Mouse (Mus musculus): ENCODE data around the gene Lcp2. TPM values are rescaled to one million over a fixed set of nuclear protein-coding genes. Genes with fewer than 3 reads are reported as not detected.

The Lcp2 gene
- polyA plus RNA-seq, 1 experiment from 2014 or later = 2.0 TPM

DNA sequence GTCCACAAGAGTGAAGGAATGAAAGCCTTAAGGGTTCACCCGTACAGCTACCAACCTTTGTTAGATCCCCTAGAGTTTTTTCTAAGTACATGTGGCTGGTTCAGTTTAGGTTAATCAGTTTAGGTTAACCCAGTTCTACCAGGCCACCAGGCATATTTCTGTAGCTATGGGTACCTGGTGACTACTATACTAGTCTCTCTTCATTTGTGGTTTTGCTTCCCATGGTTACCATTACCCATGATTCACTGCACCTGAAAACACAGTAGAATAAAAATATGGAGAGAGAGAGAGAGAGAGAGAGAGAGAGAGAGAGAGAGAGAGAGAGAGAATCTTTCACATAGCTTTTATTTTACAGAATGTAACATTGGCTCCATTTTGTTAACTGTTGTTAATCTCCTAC is 10.0 kb downstream of the Lcp2 start:
- H3K4me1 ChIP-seq (replicated peaks; ENCODE audit: control insufficient read depth, insufficient read depth, low read length) = no peaks in the 10 kb centered on the region
- no peak overlapping the region for H3K4me3 ChIP-seq (replicated peaks; ENCODE audit: low read length)
- no peaks in the 10 kb centered on the region for H3K9me3 ChIP-seq (ENCODE audit: control insufficient read depth, low read length)
- H3K27ac ChIP-seq = no peak overlapping the region
- no peak overlapping the region for H3K9ac ChIP-seq
- DNase-seq (ENCODE audit: low spot score) = no peak
- no peak overlapping the region for H3K4me2 ChIP-seq (replicated peaks)
- no peaks in the 10 kb centered on the region for H3K36me3 ChIP-seq (replicated peaks; ENCODE audit: control insufficient read depth, insufficient read depth)
- no peak for ATAC-seq (ENCODE audit: low FRiP score)
- H3K27me3 ChIP-seq (ENCODE audit: control insufficient read depth, insufficient read depth, low read length) = no peaks in the 10 kb centered on the region
- 94% methylated on average over 1 of the region's 1 CpGs for WGBS

DNA sequence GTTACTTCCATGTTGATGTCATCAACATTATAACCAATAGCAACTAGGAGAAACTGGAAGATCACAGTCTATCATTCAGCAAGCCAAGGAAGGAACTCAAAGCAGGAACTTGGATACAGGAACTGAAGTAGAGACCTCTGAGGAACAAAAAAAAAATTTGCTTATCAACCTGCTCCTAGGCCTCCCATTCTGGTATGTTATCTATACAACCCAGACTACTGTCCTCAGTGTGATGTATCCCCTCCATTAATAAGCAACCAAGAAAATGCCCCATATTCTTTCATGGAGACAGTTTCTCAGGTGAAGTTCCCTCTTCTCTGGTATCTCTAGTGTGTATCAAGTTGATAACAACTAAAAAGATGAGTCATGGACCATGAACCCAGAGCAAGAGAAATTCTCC is 11.6 kb downstream of the Lcp2 start:
- H3K9me3 ChIP-seq (ENCODE audit: control insufficient read depth, low read length) = no peaks in the 10 kb centered on the region
- no peak for ATAC-seq (ENCODE audit: low FRiP score)
- no peak overlapping the region for H3K9ac ChIP-seq
- no peak for DNase-seq (ENCODE audit: low spot score)
- no peak overlapping the region for H3K4me3 ChIP-seq (replicated peaks; ENCODE audit: low read length)
- no peak overlapping the region for H3K4me2 ChIP-seq (replicated peaks)
- H3K4me1 ChIP-seq (replicated peaks; ENCODE audit: control insufficient read depth, insufficient read depth, low read length) = no peaks in the 10 kb centered on the region
- H3K27me3 ChIP-seq (ENCODE audit: control insufficient read depth, insufficient read depth, low read length) = no peaks in the 10 kb centered on the region
- no peaks in the 10 kb centered on the region for H3K36me3 ChIP-seq (replicated peaks; ENCODE audit: control insufficient read depth, insufficient read depth)
- no peak overlapping the region for H3K27ac ChIP-seq

DNA sequence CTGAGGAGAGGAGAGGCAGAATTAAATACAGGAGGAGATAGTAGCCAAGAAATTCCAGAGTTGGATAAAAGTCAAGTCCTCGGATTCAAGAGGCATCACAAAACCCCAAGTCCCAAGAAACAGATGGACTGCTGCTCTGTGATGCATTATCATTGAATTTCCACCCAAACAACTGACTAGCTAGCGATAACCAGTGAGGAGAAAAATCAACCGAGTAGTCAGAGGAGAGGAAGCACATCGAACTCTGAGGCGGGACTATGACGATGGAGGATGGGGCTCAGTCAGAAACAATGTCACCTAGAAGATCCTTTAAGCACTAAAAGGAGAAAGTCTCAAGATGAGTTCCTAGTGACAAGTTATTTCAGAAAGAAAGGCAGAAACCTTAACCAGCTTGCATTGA is 12.2 kb downstream of the Lcp2 start:
- WGBS = 92% methylated on average over 6 of the region's 6 CpGs
- Histone ChIP-seq H3K27me3 (ENCODE audit: control insufficient read depth, insufficient read depth, low read length) (no peaks in the 10 kb centered on the region), H3K9me3 (ENCODE audit: control insufficient read depth, low read length) (no peaks in the 10 kb centered on the region), H3K27ac (no peak overlapping the region), H3K4me3 (replicated peaks; ENCODE audit: low read length) (no peak overlapping the region), H3K4me1 (replicated peaks; ENCODE audit: control insufficient read depth, insufficient read depth, low read length) (no peaks in the 10 kb centered on the region), H3K9ac (no peak overlapping the region), H3K4me2 (replicated peaks) (no peak overlapping the region), H3K36me3 (replicated peaks; ENCODE audit: control insufficient read depth, insufficient read depth) (no peaks in the 10 kb centered on the region)
- DNase-seq (ENCODE audit: low spot score) = no peak
- ATAC-seq (ENCODE audit: low FRiP score) = no peak

DNA sequence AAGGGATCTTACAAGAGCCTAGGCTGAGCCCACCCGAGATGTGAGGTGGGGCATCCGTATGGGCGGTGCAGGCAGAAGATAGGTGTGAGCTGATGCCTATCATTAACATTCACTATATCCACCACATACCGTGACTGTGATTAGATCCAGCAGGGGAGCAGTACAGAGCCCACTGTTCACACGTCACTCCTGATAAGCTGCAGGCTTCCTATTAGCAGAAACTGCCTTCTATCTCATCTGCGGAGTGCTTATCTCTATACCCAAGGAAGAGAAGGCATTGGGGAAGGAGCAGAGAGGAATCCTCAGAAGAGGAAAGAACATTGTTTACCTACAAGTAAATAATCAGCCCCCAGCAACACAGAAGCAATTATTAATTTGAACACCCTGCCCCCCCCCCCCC is 15.0 kb downstream of the Lcp2 start:
- Histone ChIP-seq H3K9me3 (ENCODE audit: control insufficient read depth, low read length) (no peaks in the 10 kb centered on the region), H3K27ac (no peak overlapping the region), H3K4me2 (replicated peaks) (no peak overlapping the region), H3K9ac (no peak overlapping the region), H3K27me3 (ENCODE audit: control insufficient read depth, insufficient read depth, low read length) (no peaks in the 10 kb centered on the region), H3K4me3 (replicated peaks; ENCODE audit: low read length) (no peak overlapping the region), H3K36me3 (replicated peaks; ENCODE audit: control insufficient read depth, insufficient read depth) (no peaks in the 10 kb centered on the region), H3K4me1 (replicated peaks; ENCODE audit: control insufficient read depth, insufficient read depth, low read length) (no peaks in the 10 kb centered on the region)
- WGBS = 70% methylated on average over 6 of the region's 6 CpGs
- no peak for DNase-seq (ENCODE audit: low spot score)
- ATAC-seq (ENCODE audit: low FRiP score) = peak; percentile 57; the same call in 1 of the 2 replicates

DNA sequence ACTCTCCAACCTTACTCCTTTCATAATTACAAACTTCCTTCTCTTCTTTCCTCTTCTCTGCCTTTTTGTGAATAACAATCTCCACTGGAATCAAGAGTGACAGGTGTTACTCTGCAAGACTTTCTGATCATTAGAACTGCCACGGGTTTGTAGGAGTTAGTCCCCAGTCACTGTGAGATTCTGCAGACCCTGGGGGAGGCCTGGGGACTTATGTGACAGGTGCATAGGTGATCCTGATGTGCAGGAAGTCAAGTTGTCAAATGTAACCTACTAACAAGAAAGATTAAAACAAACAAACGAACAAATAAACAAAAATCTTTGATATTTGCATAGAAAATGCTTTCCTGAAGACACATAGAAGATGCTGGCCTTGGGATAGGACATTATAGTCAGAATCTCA is 16.5 kb downstream of the Lcp2 start:
- 67% methylated on average over 2 of the region's 2 CpGs for WGBS
- H3K4me3 ChIP-seq (replicated peaks; ENCODE audit: low read length) = no peak overlapping the region
- H3K36me3 ChIP-seq (replicated peaks; ENCODE audit: control insufficient read depth, insufficient read depth) = no peaks in the 10 kb centered on the region
- H3K4me1 ChIP-seq (replicated peaks; ENCODE audit: control insufficient read depth, insufficient read depth, low read length) = no peaks in the 10 kb centered on the region
- H3K27me3 ChIP-seq (ENCODE audit: control insufficient read depth, insufficient read depth, low read length) = no peaks in the 10 kb centered on the region
- ATAC-seq (ENCODE audit: low FRiP score) (no peak), DNase-seq (ENCODE audit: low spot score) (no peak)
- no peak overlapping the region for H3K4me2 ChIP-seq (replicated peaks)
- H3K9me3 ChIP-seq (ENCODE audit: control insufficient read depth, low read length) = no peaks in the 10 kb centered on the region
- H3K9ac ChIP-seq = no peak overlapping the region
- no peak overlapping the region for H3K27ac ChIP-seq

DNA sequence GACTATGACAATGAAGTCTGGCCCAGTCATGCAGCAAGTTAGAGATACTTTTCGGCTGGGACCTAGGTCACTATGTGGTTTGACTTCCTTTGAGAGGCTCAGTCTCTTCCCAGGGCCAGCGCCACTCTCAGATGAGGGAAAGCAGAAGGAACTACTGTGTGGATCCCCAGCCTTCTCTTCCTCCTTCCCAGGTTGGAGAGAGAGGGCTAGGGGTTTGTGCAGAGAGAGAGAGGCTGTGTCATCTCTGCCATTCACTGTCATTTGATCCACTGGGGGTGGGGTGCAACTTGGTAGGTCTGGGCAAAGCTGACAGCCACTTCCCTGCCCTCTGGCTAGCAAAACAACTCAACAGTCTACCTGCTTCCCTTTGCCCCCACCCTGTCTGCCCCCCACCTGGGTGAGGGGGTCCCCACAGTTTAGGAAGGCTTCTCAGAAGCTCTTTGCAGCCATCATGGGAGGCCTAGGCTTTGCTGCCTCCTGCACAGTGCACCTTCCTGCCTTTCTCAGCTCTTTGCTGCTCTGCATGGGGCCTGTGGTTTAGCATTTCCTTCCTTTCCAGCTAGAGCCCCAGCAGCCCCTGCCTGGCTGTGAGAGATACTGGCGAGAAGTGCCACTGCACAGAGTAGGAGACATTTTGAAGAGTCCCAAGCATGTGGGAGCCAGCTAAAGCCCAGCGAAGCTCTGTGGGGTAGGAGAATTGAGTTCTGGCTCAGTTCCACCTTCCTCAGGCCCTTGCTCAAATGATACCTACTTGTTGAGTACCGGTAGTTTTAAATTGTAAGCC is 17.2 kb downstream of the Lcp2 start:
- WGBS = 71% methylated on average over 5 of the region's 5 CpGs

DNA sequence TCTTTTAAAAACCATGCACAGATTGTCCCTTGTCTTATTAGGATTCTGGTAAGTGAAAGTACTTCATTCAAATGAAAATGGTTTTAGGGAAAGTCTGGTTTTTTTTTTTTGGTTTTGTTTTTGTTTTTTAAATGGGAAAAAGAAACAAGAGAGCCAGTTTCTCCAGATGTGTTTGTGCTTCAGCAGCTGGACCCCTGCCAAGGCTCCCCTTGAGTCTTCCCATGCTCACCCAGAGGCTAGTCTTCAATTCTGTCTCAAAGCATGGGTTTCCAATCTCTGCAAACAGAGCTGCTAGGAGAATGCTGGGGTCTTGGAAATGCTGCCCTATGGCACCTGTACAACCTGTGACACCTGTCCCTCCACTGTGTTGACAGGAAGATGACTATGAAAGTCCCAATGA is 23.9 kb downstream of the Lcp2 start:
- H3K4me3 ChIP-seq (replicated peaks; ENCODE audit: low read length) = no peak overlapping the region
- DNase-seq (ENCODE audit: low spot score) (no peak), ATAC-seq (ENCODE audit: low FRiP score) (no peak)
- no peak overlapping the region for H3K9ac ChIP-seq
- no peak overlapping the region for H3K4me2 ChIP-seq (replicated peaks)
- H3K4me1 ChIP-seq (replicated peaks; ENCODE audit: control insufficient read depth, insufficient read depth, low read length) = no peaks in the 10 kb centered on the region
- no peak overlapping the region for H3K27ac ChIP-seq
- H3K27me3 ChIP-seq (ENCODE audit: control insufficient read depth, insufficient read depth, low read length) = no peaks in the 10 kb centered on the region
- H3K36me3 ChIP-seq (replicated peaks; ENCODE audit: control insufficient read depth, insufficient read depth) = no peaks in the 10 kb centered on the region
- no peaks in the 10 kb centered on the region for H3K9me3 ChIP-seq (ENCODE audit: control insufficient read depth, low read length)

More for the DNA sequence above, 17.2 kb downstream of the Lcp2 start:
- Histone ChIP-seq H3K27me3 (ENCODE audit: control insufficient read depth, insufficient read depth, low read length) (no peaks in the 10 kb centered on the region), H3K4me2 (replicated peaks) (no peak overlapping the region), H3K4me3 (replicated peaks; ENCODE audit: low read length) (no peak overlapping the region), H3K9me3 (ENCODE audit: control insufficient read depth, low read length) (no peaks in the 10 kb centered on the region), H3K4me1 (replicated peaks; ENCODE audit: control insufficient read depth, insufficient read depth, low read length) (no peaks in the 10 kb centered on the region), H3K27ac (no peak overlapping the region), H3K36me3 (replicated peaks; ENCODE audit: control insufficient read depth, insufficient read depth) (no peaks in the 10 kb centered on the region), H3K9ac (no peak overlapping the region)
- no peak for DNase-seq (ENCODE audit: low spot score)
- ATAC-seq (ENCODE audit: low FRiP score) = no peak

DNA sequence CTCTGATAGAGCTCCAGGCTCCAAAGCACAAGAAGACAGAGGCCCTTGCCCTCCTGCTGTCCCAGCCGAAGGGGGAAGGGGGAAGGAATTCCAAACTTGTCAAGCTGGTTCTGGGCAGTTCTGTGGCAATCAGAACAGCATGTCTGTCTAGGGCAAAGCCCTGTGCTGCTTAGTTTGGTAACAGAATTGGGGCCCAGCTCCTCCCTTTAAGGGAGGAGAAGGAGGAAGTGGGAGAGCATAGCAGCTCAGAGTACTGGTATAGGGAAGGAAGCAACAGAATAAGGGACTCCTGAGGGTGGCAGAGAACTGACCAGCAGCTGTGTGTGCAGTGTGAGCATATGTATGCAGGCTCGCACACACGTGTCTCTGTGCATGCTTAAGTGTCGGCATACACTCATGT is 25.6 kb downstream of the Lcp2 start:
- ATAC-seq (ENCODE audit: low FRiP score) (no peak), DNase-seq (ENCODE audit: low spot score) (no peak)
- Histone ChIP-seq H3K4me3 (replicated peaks; ENCODE audit: low read length) (no peak overlapping the region), H3K36me3 (replicated peaks; ENCODE audit: control insufficient read depth, insufficient read depth) (no peaks in the 10 kb centered on the region), H3K9ac (no peak overlapping the region), H3K27ac (no peak overlapping the region), H3K4me1 (replicated peaks; ENCODE audit: control insufficient read depth, insufficient read depth, low read length) (no peaks in the 10 kb centered on the region), H3K9me3 (ENCODE audit: control insufficient read depth, low read length) (no peaks in the 10 kb centered on the region), H3K4me2 (replicated peaks) (no peak overlapping the region), H3K27me3 (ENCODE audit: control insufficient read depth, insufficient read depth, low read length) (no peaks in the 10 kb centered on the region)
- 69% methylated on average over 4 of the region's 4 CpGs for WGBS

DNA sequence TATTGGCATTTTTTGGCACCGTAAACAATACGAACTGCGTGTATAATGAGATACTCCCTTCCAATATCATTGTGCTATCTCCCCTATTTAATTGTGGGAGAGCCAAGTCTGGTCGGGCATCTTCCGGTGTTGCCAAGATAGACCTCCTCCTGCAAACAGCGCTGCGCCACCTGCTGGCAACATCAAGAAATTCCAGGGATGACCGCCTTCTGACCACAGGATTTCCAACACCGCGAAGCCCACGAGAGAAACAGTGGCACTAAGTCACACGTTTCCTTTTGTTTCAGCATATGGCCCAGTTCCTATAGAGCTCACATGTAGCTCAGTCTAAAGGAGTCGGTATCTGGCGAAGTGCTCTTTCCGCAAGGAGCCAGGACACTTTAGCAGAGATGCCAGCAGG is 27.1 kb downstream of the Lcp2 start:
- H3K36me3 ChIP-seq (replicated peaks; ENCODE audit: control insufficient read depth, insufficient read depth) = no peaks in the 10 kb centered on the region
- no peaks in the 10 kb centered on the region for H3K4me1 ChIP-seq (replicated peaks; ENCODE audit: control insufficient read depth, insufficient read depth, low read length)
- 14% methylated on average over 15 of the region's 15 CpGs for WGBS
- H3K9me3 ChIP-seq (ENCODE audit: control insufficient read depth, low read length) = no peaks in the 10 kb centered on the region
- H3K9ac ChIP-seq = no peak overlapping the region
- H3K27ac ChIP-seq = no peak overlapping the region
- ATAC-seq (ENCODE audit: low FRiP score) (peak; percentile 55; the same call in 1 of the 2 replicates), DNase-seq (ENCODE audit: low spot score) (peak; percentile 66)
- no peaks in the 10 kb centered on the region for H3K27me3 ChIP-seq (ENCODE audit: control insufficient read depth, insufficient read depth, low read length)
- H3K4me3 ChIP-seq (replicated peaks; ENCODE audit: low read length) = no peak overlapping the region
- H3K4me2 ChIP-seq (replicated peaks) = peak overlapping the region; percentile 29; the same call in 1 of the 2 replicates

DNA sequence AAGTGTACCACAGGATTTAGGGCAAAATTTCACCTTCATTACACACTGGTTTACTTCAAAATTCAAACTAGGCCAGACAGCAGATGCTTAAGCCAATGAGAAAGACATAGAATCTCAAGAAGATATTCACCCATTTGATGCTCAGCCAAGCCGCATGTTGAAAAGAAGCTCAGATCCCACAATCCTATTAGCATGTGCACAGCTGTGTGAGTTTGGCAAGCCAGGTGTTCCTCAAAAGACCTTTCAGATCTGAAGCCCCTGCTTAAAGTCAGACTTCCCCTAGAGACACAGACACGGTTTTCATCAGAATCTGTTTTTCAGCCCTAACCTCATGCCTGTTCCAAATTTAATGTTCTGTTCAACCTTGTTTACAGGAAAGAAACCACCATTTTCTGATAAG is 31.1 kb downstream of the Lcp2 start:
- DNase-seq (ENCODE audit: low spot score) (no peak), ATAC-seq (ENCODE audit: low FRiP score) (no peak)
- Histone ChIP-seq H3K4me2 (replicated peaks) (no peak overlapping the region), H3K27ac (no peak overlapping the region), H3K36me3 (replicated peaks; ENCODE audit: control insufficient read depth, insufficient read depth) (no peaks in the 10 kb centered on the region), H3K4me1 (replicated peaks; ENCODE audit: control insufficient read depth, insufficient read depth, low read length) (peaks cover 9% of the 10 kb centered on the region), H3K9ac (no peak overlapping the region), H3K4me3 (replicated peaks; ENCODE audit: low read length) (no peak overlapping the region), H3K9me3 (ENCODE audit: control insufficient read depth, low read length) (no peaks in the 10 kb centered on the region), H3K27me3 (ENCODE audit: control insufficient read depth, insufficient read depth, low read length) (no peaks in the 10 kb centered on the region)
- WGBS = 84% methylated on average over 2 of the region's 2 CpGs
